21 mouse cellular contexts compared by ENCODE assay signal in genomic region chr1:132791049-132791448, GRCm38 (mm10). TPM values are rescaled to one million over a fixed set of nuclear protein-coding genes. Genes with fewer than 3 reads are reported as not detected.
DNase-seq lines count a peak whose midpoint lies in the region; ATAC-seq lines count a peak whose summit lies in the region.
"Had no signal": no experiment of that assay in that cellular context is flagged by ENCODE, and none has a peak within 500 bp of the region (broad histone marks: within the 10 kb centered on the region; RNA-seq: fewer than 3 reads in every experiment).

No protein-coding gene starts in this region.

- H3K9ac ChIP-seq in hindbrain, embryonic 13.5 days, result no peak overlapping the region
- H3K9ac ChIP-seq: heart, embryonic 12.5 days; hindbrain, embryonic 15.5 days; kidney, embryonic 15.5 days had no signal

- H3K36me3 ChIP-seq in hindbrain, embryonic 13.5 days, result no peaks in the 10 kb centered on the region
- H3K36me3 ChIP-seq: heart, embryonic 12.5 days; hindbrain, embryonic 15.5 days; kidney, embryonic 15.5 days; midbrain, embryonic 10.5 days had no signal

- no peaks in the 10 kb centered on the region for H3K9me3 ChIP-seq in hindbrain, embryonic 13.5 days
- H3K9me3 ChIP-seq: heart, embryonic 12.5 days; hindbrain, embryonic 15.5 days; kidney, embryonic 15.5 days; midbrain, embryonic 10.5 days had no signal

- H3K27ac ChIP-seq in hindbrain, embryonic 13.5 days, result no peak overlapping the region
- H3K27ac ChIP-seq: hindbrain, embryonic 15.5 days; kidney, embryonic 15.5 days; midbrain, embryonic 10.5 days had no signal

- H3K27me3 ChIP-seq in hindbrain, embryonic 13.5 days, result no peaks in the 10 kb centered on the region
- H3K27me3 ChIP-seq: heart, embryonic 12.5 days; hindbrain, embryonic 15.5 days had no signal

- ATAC-seq in CD4-positive, CD25-positive, alpha-beta regulatory T cell, adult 4 months, result peak; percentile 89
- peak; percentile 95 for ATAC-seq in erythroblast, adult 5-6 weeks (replicated peaks; ENCODE audit: low FRiP score, poor library complexity, severe bottlenecking)
- peak; percentile 99 for ATAC-seq in megakaryocyte progenitor cell, adult 5-6 weeks (replicated peaks; ENCODE audit: poor library complexity)
- no peak for ATAC-seq in hindbrain, embryonic 13.5 days (ENCODE audit: low FRiP score)
- ATAC-seq: intestine, embryonic 16.5 days had no signal

- H3K4me2 ChIP-seq in hindbrain, embryonic 13.5 days, result no peak overlapping the region
- H3K4me2 ChIP-seq: heart, embryonic 12.5 days; hindbrain, embryonic 15.5 days; kidney, embryonic 15.5 days had no signal

- peaks cover 10% of the 10 kb centered on the region for H3K4me1 ChIP-seq in hindbrain, embryonic 13.5 days (replicated peaks)
- H3K4me1 ChIP-seq: kidney, embryonic 15.5 days; midbrain, embryonic 10.5 days had no signal

- DNase-seq in 3T3-L1 (ENCODE audit: low read depth, low spot score), result peak; percentile 10
- DNase-seq in layer of hippocampus, postnatal 10 days (ENCODE audit: low spot score in 2 of 2), result no peak
- DNase-seq in kidney, postnatal 25 days, result no peak
- DNase-seq: adrenal gland, postnatal 10 days; cerebellum, adult 9-11 months; gastrocnemius, postnatal 14 days; heart, postnatal 14 days; liver; lung, adult 18-20 months; right cerebral cortex, postnatal 4 days; thymus, postnatal 14 days had no signal

- 92% methylated on average over 6 of the region's 6 CpGs for WGBS in hindbrain, embryonic 13.5 days

- H3K4me3 ChIP-seq in hindbrain, embryonic 13.5 days, result no peak overlapping the region
- H3K4me3 ChIP-seq: heart, embryonic 12.5 days; hindbrain, embryonic 15.5 days; kidney, embryonic 15.5 days; midbrain, embryonic 10.5 days had no signal

RNA-seq across cellular contexts. Expression of gene Nfasc, which starts 49.5 kb away (rescaled TPM):
- not detected for polyA plus RNA-seq in CD4-positive, CD25-positive, alpha-beta regulatory T cell, adult 4 months (2017; shearing (Covaris generic))
- total RNA-seq in erythroblast, adult 5-6 weeks (2015; ENCODE audit: low replicate concordance), result not detected in 2 replicates
- total RNA-seq in erythroblast, adult 5-6 weeks (2017; ENCODE audit: low replicate concordance), result 0.28 TPM in 1 of 2 replicates, not detected in the other
- total RNA-seq in megakaryocyte progenitor cell, adult 5-6 weeks (2015), result not detected in 2 replicates
- total RNA-seq in megakaryocyte progenitor cell, adult 5-6 weeks (2017), result not detected in 2 replicates
- total RNA-seq in layer of hippocampus, postnatal 10 days (2021), result 100 to 1,000 TPM; 141 to 168 TPM
- polyA plus RNA-seq in hindbrain, embryonic 13.5 days (2015; fragmentation: Nextera tagmentation; extraction: Ambion mirVana), result 44.3 and 45.3 TPM in 2 replicates
- total RNA-seq: CH12.LX had no signal

Comparison
In these comparisons a context has a peak if more than half of its experiments do, and no peak if none do; other contexts are left out.
1. RNA of gene Nfasc, which starts 49.5 kb away (total RNA-seq): 141 to 168 TPM in layer of hippocampus, postnatal 10 days; 0.28 TPM in erythroblast, adult 5-6 weeks and not detected in megakaryocyte progenitor cell, adult 5-6 weeks; every median in the first group is over 100 times any median in the second.